Mouse (Mus musculus): ENCODE data around the gene Usp53. TPM values are rescaled to one million over a fixed set of nuclear protein-coding genes. Genes with fewer than 3 reads are reported as not detected.

Gene Usp53
- total and polyA plus RNA-seq, 3 experiments = 0.03 to 0.08 TPM; not detected in 1

- in situ Hi-C loops (cut with MboI; ENCODE audit: low pct_ligation_motif_present, low pct_unique_long_range_greater_than_20kb, low sequenced_read_pairs) (loop anchor here (25.0 kb wide), 2 partner anchors 285 to 635 kb away; partner anchors contain the start of gene Bcar3), dilution Hi-C loops (cut with MboI; ENCODE audit: extremely low pct_ligation_motif_present, extremely low pct_unique_long_range_greater_than_20kb, low sequenced_read_pairs) (no loop called here)
- Histone ChIP-seq H3K9me3 (replicated peaks; ENCODE audit: low read length) (no peaks in the 10 kb centered on the region), H3K27ac (ENCODE audit: insufficient read depth, low read depth) (no peak overlapping the region), H3K79me2 (replicated peaks; ENCODE audit: control insufficient read depth, extremely low read depth, insufficient read depth, poor library complexity, severe bottlenecking) (peaks cover 11% of the 10 kb centered on the region), H3K4me2 (ENCODE audit: insufficient read depth, low read depth, poor library complexity, severe bottlenecking) (no peak overlapping the region), H3K4me1 (ENCODE audit: control insufficient read depth in 1 of 2, insufficient read depth in 2 of 2) (peaks cover 8 to 37% of the 10 kb centered on the region in 2 experiments), H3K4me3 (replicated peaks in 1 of 3; ENCODE audit: low read depth in 2 of 3, low read length in 2 of 3, poor library complexity in 1 of 3) (no peak overlapping the region), H3K36me3 (replicated peaks in 1 of 2; ENCODE audit: control insufficient read depth in 1 of 2, insufficient read depth in 1 of 2, low read length in 1 of 2) (peaks cover 0 to 8% of the 10 kb centered on the region in 2 experiments), H3K27me3 (replicated peaks) (no peaks in the 10 kb centered on the region), H3K9ac (ENCODE audit: insufficient read depth, low read depth) (no peak overlapping the region)
- no peak for DNase-seq (ENCODE audit: extremely low read depth)
- TF ChIP-seq ETS1 (conservative IDR thresholded peaks at IDR 0.05; ENCODE audit: low read depth, low read length) = no peak
- TF ChIP-seq SIN3A (IDR thresholded peaks at IDR 0.05; ENCODE audit: low read length) = no peak
- TF ChIP-seq MXI1 (IDR thresholded peaks at IDR 0.05; ENCODE audit: low read depth, low read length) = no peak
- no peak for TF ChIP-seq CHD1 (IDR thresholded peaks at IDR 0.05; ENCODE audit: low read depth, low read length)
- TF ChIP-seq NRF1 (IDR thresholded peaks at IDR 0.05; ENCODE audit: low read depth, low read length) = no peak
- no peak for TF ChIP-seq GABPA (IDR thresholded peaks at IDR 0.05; ENCODE audit: insufficient replicate concordance, low read depth, low read length)
- no peak for TF ChIP-seq PAX5 (IDR thresholded peaks at IDR 0.05; ENCODE audit: low read length)
- TF ChIP-seq BHLHE40 (IDR thresholded peaks at IDR 0.05; ENCODE audit: low read depth, low read length) = no peak
- no peak for TF ChIP-seq TBP (conservative IDR thresholded peaks at IDR 0.05; ENCODE audit: low read depth, low read length)
- TF ChIP-seq HCFC1 (IDR thresholded peaks at IDR 0.05; ENCODE audit: low read depth, low read length) = no peak
- TF ChIP-seq ELF1 (IDR thresholded peaks at IDR 0.05; ENCODE audit: low read depth, low read length) = no peak
Observed at GRCm38 (mm10) chr3:122921676-122922527, 62.4 kb downstream of the Usp53 start.

GRCm38 (mm10) chr3:122920572-122921435, 63.5 kb downstream of the Usp53 start:
- Histone ChIP-seq H3K79me2 (replicated peaks; ENCODE audit: control insufficient read depth, extremely low read depth, insufficient read depth, poor library complexity, severe bottlenecking) (peaks cover 5% of the 10 kb centered on the region; the same call in 1 of the 2 replicates), H3K4me1 (ENCODE audit: control insufficient read depth in 1 of 2, insufficient read depth in 2 of 2) (peaks cover 4 to 28% of the 10 kb centered on the region in 2 experiments), H3K9me3 (replicated peaks; ENCODE audit: low read length) (no peaks in the 10 kb centered on the region), H3K4me3 (replicated peaks in 1 of 3; ENCODE audit: low read depth in 2 of 3, low read length in 2 of 3, poor library complexity in 1 of 3) (no peak overlapping the region), H3K9ac (ENCODE audit: insufficient read depth, low read depth) (0 out of 2 replicates have a peak overlapping the region, but pooled peaks have one; percentile 23), H3K36me3 (replicated peaks in 1 of 2; ENCODE audit: control insufficient read depth in 1 of 2, insufficient read depth in 1 of 2, low read length in 1 of 2) (no peaks in the 10 kb centered on the region), H3K4me2 (ENCODE audit: insufficient read depth, low read depth, poor library complexity, severe bottlenecking) (peak overlapping the region; percentile 37), H3K27ac (ENCODE audit: insufficient read depth, low read depth) (peak overlapping the region; percentile 13; the same call in 1 of the 2 replicates), H3K27me3 (replicated peaks) (no peaks in the 10 kb centered on the region)
- dilution Hi-C loops (cut with MboI; ENCODE audit: extremely low pct_ligation_motif_present, extremely low pct_unique_long_range_greater_than_20kb, low sequenced_read_pairs) = no loop called here
- DNase-seq (ENCODE audit: extremely low read depth) = peak; percentile 48
- in situ Hi-C loops (cut with MboI; ENCODE audit: low pct_ligation_motif_present, low pct_unique_long_range_greater_than_20kb, low sequenced_read_pairs) = loop anchor here (25.0 kb wide), 2 partner anchors 284 to 634 kb away; partner anchors contain the start of gene Bcar3
- TF ChIP-seq EP300 (IDR thresholded peaks at IDR 0.05; ENCODE audit: low read length) (0 out of 2 replicates have a peak, but pooled peaks have one; percentile 14), MXI1 (IDR thresholded peaks at IDR 0.05; ENCODE audit: low read depth, low read length) (0 out of 2 replicates have a peak, but pooled peaks have one; percentile 41), NELFE (IDR thresholded peaks at IDR 0.05; ENCODE audit: low read depth, low read length) (0 out of 2 replicates have a peak, but pooled peaks have one; percentile 6), MAX (IDR thresholded peaks at IDR 0.05; ENCODE audit: low read length) (0 out of 2 replicates have a peak, but pooled peaks have one; percentile 37), ETS1 (conservative IDR thresholded peaks at IDR 0.05; ENCODE audit: low read depth, low read length) (no peak), NRF1 (IDR thresholded peaks at IDR 0.05; ENCODE audit: low read depth, low read length) (no peak)
